Mouse (Mus musculus): ENCODE results near the gene Abcb5. TPM values are rescaled to one million over a fixed set of nuclear protein-coding genes. Genes with fewer than 3 reads are reported as not detected.

The Abcb5 gene
- polyA plus RNA-seq, 1 experiment: not detected

DNA sequence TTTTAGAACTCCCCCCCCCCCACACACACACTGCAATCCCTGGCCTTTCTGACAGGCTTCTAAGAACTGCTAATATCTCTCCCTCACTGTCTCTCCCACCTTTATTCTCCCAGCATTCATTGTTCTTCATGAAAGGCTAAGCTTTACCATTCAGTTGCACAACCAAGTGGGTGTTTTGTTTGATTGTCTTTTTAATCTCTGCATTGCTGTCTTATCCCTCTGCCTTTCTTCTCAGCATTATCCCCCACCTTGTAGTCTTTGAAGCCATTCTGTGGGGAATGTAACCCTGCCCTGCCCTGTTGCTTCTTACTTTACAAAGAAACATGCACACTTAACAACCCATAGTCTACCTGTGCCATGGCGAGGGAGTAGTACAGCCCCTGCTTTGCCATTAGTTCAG, 48.5 kb downstream of the Abcb5 start:
- no peak overlapping the region for H3K4me3 ChIP-seq (ENCODE audit: low read depth, low read length)
- H3K27me3 ChIP-seq (ENCODE audit: control insufficient read depth, insufficient read depth, low read length): no peaks in the 10 kb centered on the region
- no peak for TF ChIP-seq POLR2A (IDR thresholded peaks at IDR 0.05; ENCODE audit: low read depth, low read length)
- no peak for TF ChIP-seq CTCF (IDR thresholded peaks at IDR 0.05; ENCODE audit: extremely low read depth, insufficient read length, insufficient replicate concordance, low read depth, low read length)
- no peak overlapping the region for H3K27ac ChIP-seq (ENCODE audit: insufficient read depth, low read depth, low read length)
- WGBS: 65% methylated on average over 1 of the region's 1 CpGs
- H3K4me1 ChIP-seq (ENCODE audit: control insufficient read depth, insufficient read depth, insufficient read length, low read length): no peaks in the 10 kb centered on the region
- no peaks in the 10 kb centered on the region for H3K36me3 ChIP-seq (ENCODE audit: control insufficient read depth, insufficient read depth, low read length)

DNA sequence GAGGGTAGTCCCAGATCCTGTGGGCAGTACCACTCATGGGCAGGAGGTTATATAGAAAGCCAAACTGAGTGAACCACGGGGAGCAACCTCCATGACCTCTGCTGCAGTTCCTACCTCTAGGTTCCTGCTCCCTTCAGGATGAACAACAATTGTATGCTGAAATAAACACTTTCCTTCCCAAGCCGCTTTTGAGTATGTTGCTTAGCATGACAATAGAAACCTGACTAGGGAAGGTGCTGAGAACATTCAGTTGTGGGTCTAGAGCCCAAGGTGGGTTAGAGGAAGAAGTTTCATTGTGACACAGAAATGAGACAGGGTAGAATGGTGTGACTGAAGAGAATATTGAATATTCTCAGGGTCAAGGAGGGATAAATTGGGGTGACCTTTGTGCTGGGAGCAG, 55.9 kb downstream of the Abcb5 start:
- Histone ChIP-seq H3K27ac (ENCODE audit: insufficient read depth, low read depth, low read length) (no peak overlapping the region), H3K4me3 (ENCODE audit: low read depth, low read length) (no peak overlapping the region), H3K27me3 (ENCODE audit: control insufficient read depth, insufficient read depth, low read length) (no peaks in the 10 kb centered on the region), H3K4me1 (ENCODE audit: control insufficient read depth, insufficient read depth, insufficient read length, low read length) (no peaks in the 10 kb centered on the region), H3K36me3 (ENCODE audit: control insufficient read depth, insufficient read depth, low read length) (no peaks in the 10 kb centered on the region)
- WGBS: 74% methylated on average over 2 of the region's 2 CpGs
- no peak for TF ChIP-seq CTCF (IDR thresholded peaks at IDR 0.05; ENCODE audit: extremely low read depth, insufficient read length, insufficient replicate concordance, low read depth, low read length)
- TF ChIP-seq POLR2A (IDR thresholded peaks at IDR 0.05; ENCODE audit: low read depth, low read length): no peak

DNA sequence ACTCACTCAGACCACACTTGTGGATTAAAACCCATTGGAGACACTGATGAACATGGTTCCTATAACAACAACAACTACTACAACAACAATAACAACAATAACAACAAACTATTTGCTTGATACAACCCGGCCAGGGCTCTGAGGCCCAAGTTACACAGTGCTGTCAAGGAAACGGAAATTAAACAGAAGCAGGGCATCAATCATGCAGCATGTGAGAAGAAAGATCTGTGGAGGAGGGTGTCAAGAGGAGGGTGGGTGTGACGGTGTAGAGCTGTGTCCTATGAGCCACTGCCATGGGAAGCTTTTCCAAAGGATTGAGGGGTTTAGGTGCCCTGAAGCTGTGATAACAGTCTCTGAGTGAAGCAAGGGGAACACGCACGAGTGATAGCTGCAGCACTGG, 64.0 kb downstream of the Abcb5 start:
- whole genome bisulfite sequencing: 53% methylated on average over 5 of the region's 5 CpGs
- no peak overlapping the region for H3K4me3 ChIP-seq (ENCODE audit: low read depth, low read length)
- H3K27me3 ChIP-seq (ENCODE audit: control insufficient read depth, insufficient read depth, low read length): no peaks in the 10 kb centered on the region
- no peak for TF ChIP-seq POLR2A (IDR thresholded peaks at IDR 0.05; ENCODE audit: low read depth, low read length)
- TF ChIP-seq CTCF (IDR thresholded peaks at IDR 0.05; ENCODE audit: extremely low read depth, insufficient read length, insufficient replicate concordance, low read depth, low read length): no peak
- H3K36me3 ChIP-seq (ENCODE audit: control insufficient read depth, insufficient read depth, low read length): no peaks in the 10 kb centered on the region
- no peaks in the 10 kb centered on the region for H3K4me1 ChIP-seq (ENCODE audit: control insufficient read depth, insufficient read depth, insufficient read length, low read length)
- no peak overlapping the region for H3K27ac ChIP-seq (ENCODE audit: insufficient read depth, low read depth, low read length)

DNA sequence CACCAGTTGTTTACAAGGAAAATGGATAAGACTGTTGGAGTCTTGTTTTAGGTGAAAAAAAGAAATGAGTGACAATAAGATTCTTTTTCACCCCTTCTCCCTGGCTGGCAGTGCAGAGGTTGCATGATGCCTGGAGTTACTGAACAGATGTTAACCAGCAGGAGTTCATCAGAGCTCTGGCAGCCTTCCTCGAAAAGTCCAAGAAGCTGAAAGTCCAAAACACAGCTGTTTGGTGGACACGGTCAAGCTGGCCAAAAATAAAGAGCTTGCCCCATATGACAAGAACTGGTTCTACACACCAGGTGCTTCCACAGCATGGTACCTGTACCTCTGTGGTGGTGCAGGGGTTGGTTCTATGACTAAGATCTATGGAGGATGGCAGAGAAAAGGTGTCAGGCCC, 78.3 kb downstream of the Abcb5 start:
- Histone ChIP-seq H3K27ac (ENCODE audit: insufficient read depth, low read depth, low read length) (no peak overlapping the region), H3K4me3 (ENCODE audit: low read depth, low read length) (no peak overlapping the region), H3K4me1 (ENCODE audit: control insufficient read depth, insufficient read depth, insufficient read length, low read length) (no peaks in the 10 kb centered on the region), H3K36me3 (ENCODE audit: control insufficient read depth, insufficient read depth, low read length) (no peaks in the 10 kb centered on the region), H3K27me3 (ENCODE audit: control insufficient read depth, insufficient read depth, low read length) (no peaks in the 10 kb centered on the region)
- TF ChIP-seq POLR2A (IDR thresholded peaks at IDR 0.05; ENCODE audit: low read depth, low read length): no peak
- no peak for TF ChIP-seq CTCF (IDR thresholded peaks at IDR 0.05; ENCODE audit: extremely low read depth, insufficient read length, insufficient replicate concordance, low read depth, low read length)
- WGBS: 77% methylated on average over 2 of the region's 2 CpGs

DNA sequence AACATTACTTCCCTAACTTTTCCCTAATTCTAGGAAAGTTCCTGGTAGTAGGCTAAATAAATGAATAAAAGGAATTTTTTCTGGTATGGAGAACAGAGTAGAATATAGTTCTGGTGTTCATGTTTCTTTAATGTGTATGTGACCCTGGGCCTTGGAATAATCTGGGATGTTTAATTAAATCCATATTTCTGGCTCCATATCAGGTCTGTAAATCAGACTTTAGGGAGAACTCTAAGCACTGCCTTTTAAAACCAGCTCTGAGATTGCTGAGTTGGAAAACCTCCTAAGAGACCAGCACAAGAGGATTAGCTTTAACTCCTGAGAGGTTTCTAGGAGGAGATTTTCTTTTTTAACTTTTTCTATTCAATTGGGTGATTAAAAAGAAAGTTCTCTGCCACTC, 83.4 kb downstream of the Abcb5 start:
- H3K4me3 ChIP-seq (ENCODE audit: low read depth, low read length): no peak overlapping the region
- no peaks in the 10 kb centered on the region for H3K4me1 ChIP-seq (ENCODE audit: control insufficient read depth, insufficient read depth, insufficient read length, low read length)
- no peaks in the 10 kb centered on the region for H3K27me3 ChIP-seq (ENCODE audit: control insufficient read depth, insufficient read depth, low read length)
- no peak overlapping the region for H3K27ac ChIP-seq (ENCODE audit: insufficient read depth, low read depth, low read length)
- H3K36me3 ChIP-seq (ENCODE audit: control insufficient read depth, insufficient read depth, low read length): no peaks in the 10 kb centered on the region
- TF ChIP-seq POLR2A (IDR thresholded peaks at IDR 0.05; ENCODE audit: low read depth, low read length): no peak
- no peak for TF ChIP-seq CTCF (IDR thresholded peaks at IDR 0.05; ENCODE audit: extremely low read depth, insufficient read length, insufficient replicate concordance, low read depth, low read length)

DNA sequence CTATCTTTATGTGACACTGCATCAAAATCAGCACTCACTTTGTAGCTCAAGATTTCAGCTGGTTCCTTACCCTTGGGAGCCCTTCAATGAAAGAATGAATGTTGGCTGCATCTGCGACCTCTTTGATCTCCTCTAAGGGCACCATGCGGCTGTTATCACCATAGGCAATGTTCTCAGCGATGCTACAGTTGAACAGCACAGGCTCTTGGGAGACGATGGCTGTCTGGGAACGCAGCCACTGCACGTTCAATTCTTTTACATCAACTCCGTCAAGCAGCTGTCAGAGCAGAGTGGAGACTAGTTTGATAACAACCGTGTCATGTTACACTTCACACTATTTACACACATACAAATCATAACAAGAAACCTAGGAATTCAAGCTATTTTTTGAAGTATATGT, 93.5 kb downstream of the Abcb5 start:
- Histone ChIP-seq H3K36me3 (ENCODE audit: control insufficient read depth, insufficient read depth, low read length) (no peaks in the 10 kb centered on the region), H3K4me1 (ENCODE audit: control insufficient read depth, insufficient read depth, insufficient read length, low read length) (no peaks in the 10 kb centered on the region), H3K4me3 (ENCODE audit: low read depth, low read length) (no peak overlapping the region), H3K27ac (ENCODE audit: insufficient read depth, low read depth, low read length) (no peak overlapping the region), H3K27me3 (ENCODE audit: control insufficient read depth, insufficient read depth, low read length) (no peaks in the 10 kb centered on the region)
- TF ChIP-seq POLR2A (IDR thresholded peaks at IDR 0.05; ENCODE audit: low read depth, low read length) (no peak), CTCF (IDR thresholded peaks at IDR 0.05; ENCODE audit: extremely low read depth, insufficient read length, insufficient replicate concordance, low read depth, low read length) (no peak)
- WGBS: 60% methylated on average over 8 of the region's 8 CpGs

DNA sequence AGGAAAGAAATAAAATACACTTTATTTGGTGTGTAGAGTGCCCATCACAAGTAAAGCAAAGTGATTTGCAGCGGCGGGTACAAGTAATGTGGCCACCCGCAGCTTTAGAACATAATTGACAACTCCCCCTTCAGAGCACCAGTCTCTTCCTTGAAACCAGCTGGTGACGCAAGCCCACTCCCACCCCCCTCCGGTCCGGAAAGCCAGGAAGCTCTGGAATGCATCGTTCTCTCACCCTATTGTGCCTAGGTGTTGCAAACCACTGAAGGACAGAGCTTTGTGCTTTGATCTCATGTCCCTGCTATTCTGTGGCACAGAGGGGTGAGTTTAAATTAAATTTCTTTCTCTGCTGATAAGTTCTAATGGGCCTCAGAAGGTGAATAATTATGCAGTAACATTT, 110.1 kb downstream of the Abcb5 start:
- WGBS: 8% methylated on average over 7 of the region's 7 CpGs
- TF ChIP-seq CTCF (IDR thresholded peaks at IDR 0.05; ENCODE audit: extremely low read depth, insufficient read length, insufficient replicate concordance, low read depth, low read length): no peak
- TF ChIP-seq POLR2A (IDR thresholded peaks at IDR 0.05; ENCODE audit: low read depth, low read length): no peak
- peaks cover 34% of the 10 kb centered on the region for H3K27me3 ChIP-seq (ENCODE audit: control insufficient read depth, insufficient read depth, low read length)
- no peaks in the 10 kb centered on the region for H3K4me1 ChIP-seq (ENCODE audit: control insufficient read depth, insufficient read depth, insufficient read length, low read length)
- H3K36me3 ChIP-seq (ENCODE audit: control insufficient read depth, insufficient read depth, low read length): no peaks in the 10 kb centered on the region
- H3K27ac ChIP-seq (ENCODE audit: insufficient read depth, low read depth, low read length): no peak overlapping the region
- no peak overlapping the region for H3K4me3 ChIP-seq (ENCODE audit: low read depth, low read length)
